Mouse (Mus musculus) stomach, embryonic 15.5 days (tissue): ENCODE results near the gene Alkbh3. TPM values are rescaled to one million over a fixed set of nuclear protein-coding genes. Genes with fewer than 3 reads are reported as not detected.

Source experiments
- ATAC-seq: fragments of 200-750 bp; cut with Nextera tagmentation; 2 replicates; pipeline ENCODE4 v1.8.0; 2017; ENCODE audit warnings: low read depth, moderate number of reproducible peaks, moderate TSS enrichment; ENCODE audit not compliant: insufficient read depth, low FRiP score
- H3K27ac ChIP-seq: fragments of 300-500 bp; sonication (generic); 2 replicates; pipeline ENCODE4 v1.5.1; 2015; ENCODE audit warnings: mild to moderate bottlenecking, inconsistent platforms
- H3K27me3 ChIP-seq: fragments of 300-500 bp; sonication (generic); replicated peaks from 2 replicates; pipeline ENCODE4 v1.6.1; 2015; ENCODE audit warnings: inconsistent platforms
- H3K36me3 ChIP-seq: fragments of 300-500 bp; sonication (generic); 2 replicates; pipeline ENCODE4 v1.6.1; 2015; ENCODE audit warnings: inconsistent platforms
- H3K4me1 ChIP-seq: fragments of 300-500 bp; sonication (generic); 2 replicates; pipeline ENCODE4 v1.6.1; 2015; ENCODE audit warnings: inconsistent platforms
- H3K4me2 ChIP-seq: fragments of 300-500 bp; sonication (generic); 2 replicates; pipeline ENCODE4 v1.6.1; 2015; ENCODE audit warnings: mild to moderate bottlenecking, inconsistent platforms
- H3K4me3 ChIP-seq: fragments of 300-500 bp; sonication (generic); replicated peaks from 2 replicates; pipeline ENCODE4 v1.5.1; 2015; ENCODE audit warnings: inconsistent platforms
- H3K9ac ChIP-seq: fragments of 300-500 bp; sonication (generic); 2 replicates; pipeline ENCODE4 v1.6.1; 2015; ENCODE audit warnings: inconsistent platforms
- H3K9me3 ChIP-seq: fragments of 300-500 bp; sonication (generic); 2 replicates; pipeline ENCODE4 v1.6.1; 2016; ENCODE audit warnings: inconsistent platforms
- WGBS: fragments of 180-500 bp; shearing (Covaris S2); methylation state at CpG from one replicate; pipeline ENCODE4 v1.1.7; 2015; 5-methylcytosine and 5-hydroxymethylcytosine counted together
- polyA plus RNA-seq: library from polyadenylated mRNA; unstranded; fragments of >200 nt; fragmentation: Nextera tagmentation; extraction: Ambion mirVana; gene quantifications from 2 replicates; pipeline ENCODE4 v1.2.1, GENCODE M21; 2015

Alkbh3 gene
- polyA plus RNA-seq, 1 experiment from 2014 or later, result 62.7 TPM

GRCm38 (mm10) chr2:93959346-93959745 lies 51.3 kb downstream of the Alkbh3 start:
- H3K4me1 ChIP-seq, result peaks cover 19% of the 10 kb centered on the region; the same call in 1 of the 2 replicates
- no peak overlapping the region for H3K27ac ChIP-seq
- WGBS, result 69% methylated on average over 8 of the region's 8 CpGs
- ATAC-seq, result no peak
- no peaks in the 10 kb centered on the region for H3K9me3 ChIP-seq
- H3K4me3 ChIP-seq, result no peak overlapping the region
- no peaks in the 10 kb centered on the region for H3K36me3 ChIP-seq
- no peak overlapping the region for H3K4me2 ChIP-seq
- H3K27me3 ChIP-seq, result peaks cover 32% of the 10 kb centered on the region
- H3K9ac ChIP-seq, result no peak overlapping the region

- H3K4me1 ChIP-seq, result peaks cover 24% of the 10 kb centered on the region; the same call in 1 of the 2 replicates
- 74% methylated on average over 3 of the region's 3 CpGs for WGBS
Observed at GRCm38 (mm10) chr2:93958216-93958615, 52.4 kb downstream of the Alkbh3 start.

GRCm38 (mm10) chr2:93957785-93958175 lies 52.8 kb downstream of the Alkbh3 start:
- Histone ChIP-seq H3K4me1 (peaks cover 24% of the 10 kb centered on the region; the same call in 1 of the 2 replicates), H3K9ac (no peak overlapping the region), H3K27me3 (peaks cover 32% of the 10 kb centered on the region), H3K4me2 (no peak overlapping the region), H3K4me3 (no peak overlapping the region), H3K9me3 (no peaks in the 10 kb centered on the region), H3K36me3 (no peaks in the 10 kb centered on the region), H3K27ac (no peak overlapping the region)
- WGBS, result 60% methylated on average over 8 of the region's 8 CpGs
- ATAC-seq, result no peak

More at GRCm38 (mm10) chr2:93958216-93958615, 52.4 kb downstream of the Alkbh3 start:
- Histone ChIP-seq H3K4me2 (no peak overlapping the region), H3K27me3 (peaks cover 32% of the 10 kb centered on the region), H3K9ac (no peak overlapping the region), H3K27ac (no peak overlapping the region), H3K9me3 (no peaks in the 10 kb centered on the region), H3K36me3 (no peaks in the 10 kb centered on the region), H3K4me3 (no peak overlapping the region)
- ATAC-seq, result no peak

DNA sequence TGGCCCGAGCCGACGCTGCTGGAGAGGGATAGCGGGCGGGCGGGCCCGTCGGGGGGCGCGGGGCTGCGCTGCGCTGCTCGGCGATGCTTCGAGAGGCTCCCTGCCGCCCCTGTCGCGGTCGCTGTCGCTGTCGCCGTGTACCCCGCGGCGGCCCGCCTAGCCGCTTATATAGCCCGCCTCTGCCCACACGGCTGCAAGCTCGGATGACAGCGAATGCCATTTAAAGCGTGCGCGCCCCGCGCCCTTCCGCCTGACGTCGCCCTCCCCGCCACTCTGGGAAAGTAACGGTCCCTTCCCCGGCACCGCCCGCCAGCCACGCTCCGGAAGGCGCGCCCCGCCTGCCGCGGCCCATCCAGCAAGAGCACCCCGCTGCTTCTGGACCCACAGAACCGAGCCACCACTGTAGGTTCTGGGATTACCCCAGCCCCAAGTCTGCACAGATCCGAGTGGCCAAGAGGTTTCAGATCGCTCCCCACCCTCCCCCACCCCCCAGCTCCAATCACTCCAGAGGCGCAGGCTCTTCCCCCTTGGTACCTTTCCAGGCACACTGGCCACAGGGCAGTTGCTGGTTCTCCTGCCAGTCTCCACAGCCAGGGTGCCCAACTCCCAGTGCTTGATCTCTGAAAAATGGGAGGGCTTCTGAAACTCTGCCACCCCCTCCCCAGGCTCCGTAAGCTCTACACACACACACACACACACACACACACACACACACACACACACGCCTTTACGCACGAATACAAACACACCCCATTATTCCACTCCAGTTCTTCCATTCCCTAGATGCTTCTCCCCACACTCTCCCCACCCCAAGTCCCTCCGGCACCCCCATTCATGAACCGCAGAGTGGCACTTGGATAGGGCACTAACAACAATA lies 53.5 kb downstream of the Alkbh3 start, which contains the start of gene Gm13889:
TSS of gene Gm13889 (minus strand) at position 294 of the 877 bp plus-strand sequence.
- Histone ChIP-seq H3K9ac (peak within 1 kb of the TSS; percentile 57), H3K4me2 (peak within 1 kb of the TSS; percentile 75), H3K9me3 (no peaks in the 10 kb centered on the region), H3K27ac (peak within 1 kb of the TSS; percentile 76), H3K4me1 (peaks cover 24% of the 10 kb centered on the region; the same call in 1 of the 2 replicates), H3K27me3 (peaks cover 32% of the 10 kb centered on the region), H3K4me3 (peak within 1 kb of the TSS; percentile 67), H3K36me3 (no peaks in the 10 kb centered on the region)
- 6% methylated on average over 62 of the region's 62 CpGs for WGBS
- peak; percentile 51; the same call in 1 of the 2 replicates for ATAC-seq

DNA sequence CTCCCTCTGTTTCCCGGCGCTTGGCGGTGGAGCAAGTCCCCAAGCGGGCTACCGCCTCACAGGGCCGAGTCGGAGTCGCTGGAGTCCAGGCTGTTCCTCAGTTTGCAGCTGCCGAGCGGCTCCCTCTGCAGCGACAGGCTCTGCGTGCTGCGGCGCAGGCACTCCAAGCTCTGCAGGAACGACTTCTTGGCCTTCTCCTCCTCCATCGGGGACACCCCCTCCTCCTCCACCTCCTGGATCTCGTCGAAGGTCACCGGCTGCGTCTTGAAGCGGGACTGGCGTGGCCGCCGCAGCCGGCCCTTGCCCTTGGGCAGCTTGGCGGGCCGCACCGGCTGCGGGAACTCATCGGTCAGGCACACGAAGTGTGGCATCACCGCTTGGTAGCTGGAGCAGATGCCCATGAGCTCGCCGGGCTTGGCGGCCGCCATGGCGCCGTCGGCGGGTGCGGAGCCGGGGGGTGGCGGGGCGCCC lies 54.2 kb downstream of the Alkbh3 start:
- Histone ChIP-seq H3K4me3 (peak overlapping the region; percentile 67), H3K9ac (peak overlapping the region; percentile 57), H3K4me2 (peak overlapping the region; percentile 75), H3K4me1 (peaks cover 24% of the 10 kb centered on the region; the same call in 1 of the 2 replicates), H3K36me3 (no peaks in the 10 kb centered on the region), H3K27me3 (peaks cover 32% of the 10 kb centered on the region), H3K27ac (peak overlapping the region; percentile 76), H3K9me3 (no peaks in the 10 kb centered on the region)
- under 1% methylated on average over 43 of the region's 44 CpGs for WGBS
- peak; percentile 48; the same call in 1 of the 2 replicates for ATAC-seq

DNA sequence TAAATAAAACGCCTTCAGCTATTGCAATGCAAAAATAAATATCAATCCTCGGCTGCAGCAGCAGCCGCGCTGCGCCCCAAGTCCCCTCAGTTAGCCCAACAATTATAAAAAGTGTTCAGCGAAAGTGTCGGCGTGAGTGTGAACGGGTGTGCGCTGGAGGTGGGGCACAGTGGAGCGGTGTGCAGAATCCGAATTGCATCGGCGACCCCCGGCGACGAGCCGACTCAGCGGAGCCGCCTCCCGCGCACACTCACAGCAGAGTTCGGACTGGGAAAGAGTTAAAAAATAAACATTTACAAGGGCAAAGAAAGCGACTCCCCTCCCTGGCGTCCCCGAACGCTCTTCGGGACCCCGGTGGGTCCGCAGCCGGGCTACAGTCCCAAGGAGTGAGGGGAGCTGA lies 54.7 kb downstream of the Alkbh3 start:
- WGBS, result under 1% methylated on average over 31 of the region's 31 CpGs
- H3K27me3 ChIP-seq, result peaks cover 32% of the 10 kb centered on the region
- H3K36me3 ChIP-seq, result no peaks in the 10 kb centered on the region
- H3K9me3 ChIP-seq, result no peaks in the 10 kb centered on the region
- peak overlapping the region; percentile 67 for H3K4me3 ChIP-seq
- peak overlapping the region; percentile 76 for H3K27ac ChIP-seq
- peak; percentile 18; the same call in 1 of the 2 replicates for ATAC-seq
- H3K4me1 ChIP-seq, result peaks cover 24% of the 10 kb centered on the region; the same call in 1 of the 2 replicates
- H3K4me2 ChIP-seq, result peak overlapping the region; percentile 75
- H3K9ac ChIP-seq, result peak overlapping the region; percentile 57

DNA sequence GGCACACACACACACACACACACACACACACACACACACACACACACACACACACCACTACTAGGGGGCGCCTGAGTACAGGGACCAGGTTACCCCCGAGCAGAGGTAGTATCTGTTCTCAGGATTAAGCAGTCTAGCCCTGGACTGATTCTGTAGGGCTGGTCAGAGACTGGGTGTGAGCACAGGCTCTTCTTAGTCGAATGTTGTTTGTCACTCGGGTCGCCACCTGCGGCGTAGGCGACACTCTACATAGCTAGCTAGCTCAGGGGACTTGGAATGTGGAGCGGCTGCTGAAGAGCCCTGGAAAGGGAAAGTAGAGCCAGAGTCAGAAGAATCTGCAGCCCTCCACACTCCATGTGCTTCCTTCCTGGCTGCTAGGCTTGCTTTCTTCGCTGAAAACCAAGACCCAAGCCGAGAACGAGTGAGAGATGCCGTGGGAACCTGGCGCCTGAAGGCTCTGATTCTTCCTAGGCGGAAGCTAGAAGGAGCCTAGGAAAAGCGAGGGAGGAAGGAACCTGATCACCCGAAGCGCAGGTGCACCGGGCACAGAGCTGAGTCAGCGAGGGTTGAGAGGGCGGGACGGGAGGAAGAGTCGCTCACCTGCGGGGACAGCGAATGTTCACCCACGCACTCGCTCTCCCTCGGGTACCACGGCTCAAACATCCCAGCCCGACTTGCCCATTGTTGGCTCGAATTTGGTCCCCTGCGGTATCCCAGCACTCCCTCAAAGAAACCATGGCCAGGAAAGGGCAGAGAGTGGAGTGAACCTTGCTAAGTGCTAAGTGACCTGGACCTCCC lies 55.6 kb downstream of the Alkbh3 start:
- no peak for ATAC-seq
- Histone ChIP-seq H3K4me3 (peak overlapping the region; percentile 67), H3K27ac (0 out of 2 replicates have a peak overlapping the region, but pooled peaks have one; percentile 18), H3K9ac (peak overlapping the region; percentile 14; the same call in 1 of the 2 replicates), H3K4me1 (peaks cover 24% of the 10 kb centered on the region; the same call in 1 of the 2 replicates), H3K27me3 (peaks cover 32% of the 10 kb centered on the region), H3K36me3 (no peaks in the 10 kb centered on the region), H3K4me2 (peak overlapping the region; percentile 75), H3K9me3 (no peaks in the 10 kb centered on the region)
- 2% methylated on average over 32 of the region's 32 CpGs for WGBS

DNA sequence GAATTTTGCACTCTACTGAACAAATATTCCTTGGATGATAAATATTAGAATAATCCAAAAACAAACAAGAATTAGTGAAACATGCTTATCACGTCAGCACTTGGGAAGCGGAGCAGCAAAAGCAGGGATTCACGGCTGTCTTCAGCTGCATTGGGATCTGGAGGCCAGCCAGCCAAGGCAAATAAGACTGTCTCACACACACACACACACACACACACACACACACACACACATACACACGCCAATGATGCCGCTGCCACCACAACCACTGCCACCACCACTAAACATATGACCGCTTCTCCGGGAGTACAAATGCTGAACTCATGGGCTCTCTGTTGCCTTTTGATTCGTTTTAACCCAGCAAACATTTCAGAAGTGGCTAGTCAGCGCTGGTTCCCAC lies 56.9 kb downstream of the Alkbh3 start:
- Histone ChIP-seq H3K9ac (no peak overlapping the region), H3K36me3 (no peaks in the 10 kb centered on the region)

GRCm38 (mm10) chr2:93946976-93947375 lies 63.6 kb downstream of the Alkbh3 start:
- Histone ChIP-seq H3K27ac (no peak overlapping the region), H3K27me3 (no peaks in the 10 kb centered on the region), H3K4me3 (no peak overlapping the region), H3K4me1 (0 out of 2 replicates have a peak, but pooled peaks cover under 1% of the 10 kb centered on the region), H3K9me3 (no peaks in the 10 kb centered on the region), H3K36me3 (no peaks in the 10 kb centered on the region), H3K4me2 (no peak overlapping the region), H3K9ac (no peak overlapping the region)
- WGBS, result 63% methylated on average over 5 of the region's 5 CpGs
- no peak for ATAC-seq

More for the DNA sequence above, 56.9 kb downstream of the Alkbh3 start:
- Histone ChIP-seq H3K27ac (no peak overlapping the region), H3K4me1 (peaks cover 24% of the 10 kb centered on the region; the same call in 1 of the 2 replicates), H3K9me3 (no peaks in the 10 kb centered on the region), H3K4me2 (peak overlapping the region; percentile 75; the same call in 1 of the 2 replicates), H3K4me3 (no peak overlapping the region), H3K27me3 (peaks cover 32% of the 10 kb centered on the region)
- WGBS, result 69% methylated on average over 9 of the region's 9 CpGs
- no peak for ATAC-seq

- no peak overlapping the region for H3K9ac ChIP-seq
- H3K27me3 ChIP-seq, result no peaks in the 10 kb centered on the region
- H3K4me1 ChIP-seq, result peaks cover 5% of the 10 kb centered on the region; the same call in 1 of the 2 replicates
- 77% methylated on average over 4 of the region's 4 CpGs for WGBS
- H3K9me3 ChIP-seq, result no peaks in the 10 kb centered on the region
- no peak overlapping the region for H3K4me3 ChIP-seq
- no peak overlapping the region for H3K4me2 ChIP-seq
- no peaks in the 10 kb centered on the region for H3K36me3 ChIP-seq
- ATAC-seq, result no peak
- H3K27ac ChIP-seq, result no peak overlapping the region
Observed at GRCm38 (mm10) chr2:93944855-93945254, 65.8 kb downstream of the Alkbh3 start.

DNA sequence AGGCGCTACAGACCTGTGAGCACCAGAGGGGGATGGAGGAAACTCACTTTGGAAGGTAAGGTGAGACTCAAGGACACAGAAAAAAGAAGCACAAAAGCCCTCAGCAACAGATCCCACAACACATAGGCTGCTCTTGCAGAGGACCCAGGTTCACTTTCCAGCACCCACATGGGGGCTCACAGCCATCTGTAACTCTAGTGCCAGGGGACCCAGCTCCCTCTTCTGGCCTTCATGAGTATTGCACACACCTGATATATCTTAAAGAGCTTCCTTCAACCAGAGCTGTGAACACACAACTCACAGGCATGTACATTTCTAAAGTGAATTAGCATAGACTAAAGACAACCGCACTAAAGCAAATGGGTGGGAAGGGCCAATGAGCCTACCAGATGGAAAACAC lies 66.5 kb downstream of the Alkbh3 start:
- Histone ChIP-seq H3K9me3 (no peaks in the 10 kb centered on the region), H3K27ac (no peak overlapping the region), H3K36me3 (no peaks in the 10 kb centered on the region), H3K27me3 (no peaks in the 10 kb centered on the region), H3K9ac (no peak overlapping the region), H3K4me2 (no peak overlapping the region), H3K4me3 (no peak overlapping the region), H3K4me1 (peaks cover 5% of the 10 kb centered on the region; the same call in 1 of the 2 replicates)
- WGBS, result 94% methylated on average over 2 of the region's 2 CpGs
- ATAC-seq, result no peak
